Mouse (Mus musculus): ENCODE results near the gene Loxl1. TPM values are rescaled to one million over a fixed set of nuclear protein-coding genes. Genes with fewer than 3 reads are reported as not detected.

Gene Loxl1
- total and polyA plus RNA-seq, 3 experiments = not detected

DNA sequence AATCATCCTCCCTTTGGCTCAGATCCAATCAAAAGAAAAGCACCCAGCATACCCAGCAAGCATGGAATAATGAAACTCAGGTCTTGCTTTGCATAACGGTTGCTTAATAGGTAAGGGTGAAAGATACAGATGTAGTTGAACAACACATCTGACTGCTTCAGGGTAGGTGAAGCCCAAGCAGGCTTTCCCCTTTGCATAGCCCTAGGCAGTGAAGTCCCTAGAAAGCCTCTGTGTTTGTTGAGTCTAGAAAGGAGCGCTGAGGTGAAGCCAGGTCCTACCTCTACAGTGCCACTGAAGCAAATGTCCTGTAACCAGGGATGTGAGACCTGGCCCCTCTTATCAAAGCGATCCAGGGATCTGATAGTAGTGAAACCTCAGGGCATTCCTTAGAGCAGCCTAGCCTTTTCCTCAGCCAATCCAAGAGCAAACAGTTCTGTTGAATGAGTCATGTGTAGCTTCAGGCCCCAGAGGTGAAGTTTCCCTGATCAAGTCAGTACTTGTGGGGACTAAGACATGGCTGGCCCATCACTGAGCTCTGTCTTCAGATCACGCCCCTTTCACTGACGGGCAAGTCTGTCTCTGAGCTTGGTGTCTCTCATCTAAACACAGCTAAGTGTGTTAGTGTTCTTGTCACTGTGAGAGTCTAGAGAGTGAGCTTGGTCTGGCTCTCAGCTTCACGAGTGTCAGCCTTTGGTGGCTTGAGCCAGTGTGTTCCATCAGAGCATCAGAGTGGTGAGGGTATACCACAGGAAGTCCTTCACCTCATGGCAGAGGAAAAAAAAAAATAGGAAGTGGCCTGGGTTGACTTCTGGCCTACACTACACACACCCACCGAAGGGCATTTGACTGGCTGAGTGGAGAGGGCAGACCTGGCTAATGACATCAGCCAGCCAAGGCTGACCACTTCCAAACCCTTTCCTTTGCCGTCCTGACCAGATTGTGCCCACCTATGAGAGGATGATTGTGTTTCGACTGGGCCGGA, 57.0 kb downstream of the Loxl1 start (continued):
- TF ChIP-seq MEF2A (IDR thresholded peaks at IDR 0.05; ENCODE audit: borderline replicate concordance, low read depth, low read length) (no peak), BHLHE40 (IDR thresholded peaks at IDR 0.05; ENCODE audit: low read depth, low read length) (no peak), RAD21 (IDR thresholded peaks at IDR 0.05; ENCODE audit: low read depth, low read length) (no peak), IRF4 (IDR thresholded peaks at IDR 0.05; ENCODE audit: low read depth, low read length) (peak; percentile 12; the same call in 1 of the 2 replicates), TBP (conservative IDR thresholded peaks at IDR 0.05; ENCODE audit: low read depth, low read length) (peak; percentile 67), E2F4 (IDR thresholded peaks at IDR 0.05; ENCODE audit: insufficient replicate concordance, low read depth, low read length) (no peak), USF2 (conservative IDR thresholded peaks at IDR 0.05; ENCODE audit: low read depth, low read length) (no peak), ZC3H11A (IDR thresholded peaks at IDR 0.05; ENCODE audit: low read depth, low read length) (no peak), MAFK (IDR thresholded peaks at IDR 0.05; ENCODE audit: insufficient replicate concordance, low read length) (no peak)

DNA sequence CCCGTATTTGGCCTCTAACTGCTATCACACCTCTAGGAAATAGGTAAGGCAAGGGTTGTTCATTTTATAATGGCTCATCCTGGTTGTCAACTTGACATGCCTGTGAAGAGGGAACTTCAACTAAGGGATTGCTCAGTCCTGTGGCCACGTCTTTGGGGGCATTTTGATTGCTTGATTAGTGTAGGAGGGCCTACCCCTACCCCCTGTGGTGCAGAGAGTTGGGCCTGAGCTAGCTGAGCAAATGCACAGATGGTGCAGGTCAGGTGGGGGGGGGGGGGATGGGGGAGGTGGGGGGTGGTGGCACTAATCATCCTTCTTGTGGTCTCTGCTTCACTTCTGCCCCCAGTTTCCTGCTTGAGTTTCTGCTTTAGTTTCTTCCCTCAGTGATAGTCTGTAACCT, 57.9 kb downstream of the Loxl1 start:
- peak overlapping the region; percentile 39 to 82 (median 42) for H3K4me3 ChIP-seq (replicated peaks in 1 of 3; ENCODE audit: low read depth in 2 of 3, low read length in 2 of 3, poor library complexity in 1 of 3)
- no peak for DNase-seq (ENCODE audit: extremely low read depth)
- H3K9me3 ChIP-seq (replicated peaks; ENCODE audit: low read length) = no peaks in the 10 kb centered on the region
- no peak for TF ChIP-seq E2F4 (IDR thresholded peaks at IDR 0.05; ENCODE audit: insufficient replicate concordance, low read depth, low read length)
- no peak for TF ChIP-seq GABPA (IDR thresholded peaks at IDR 0.05; ENCODE audit: insufficient replicate concordance, low read depth, low read length)
- TF ChIP-seq RAD21 (IDR thresholded peaks at IDR 0.05; ENCODE audit: low read depth, low read length) = no peak
- TF ChIP-seq MAFK (IDR thresholded peaks at IDR 0.05; ENCODE audit: insufficient replicate concordance, low read length) = no peak
- no peak for TF ChIP-seq HCFC1 (IDR thresholded peaks at IDR 0.05; ENCODE audit: low read depth, low read length)
- TF ChIP-seq MYC (IDR thresholded peaks at IDR 0.05; ENCODE audit: low read depth, low read length) = no peak
- TF ChIP-seq MAX (IDR thresholded peaks at IDR 0.05; ENCODE audit: low read length) = no peak
- TF ChIP-seq TBP (conservative IDR thresholded peaks at IDR 0.05; ENCODE audit: low read depth, low read length) = 0 out of 2 replicates have a peak, but pooled peaks have one; percentile 15
- TF ChIP-seq SMC3 (IDR thresholded peaks at IDR 0.05; ENCODE audit: low read depth, low read length) = no peak
- 0 out of 2 replicates have a peak, but pooled peaks have one; percentile 43 for TF ChIP-seq CHD2 (IDR thresholded peaks at IDR 0.05; ENCODE audit: low read length)
- TF ChIP-seq MAZ (IDR thresholded peaks at IDR 0.05; ENCODE audit: low read depth, low read length) = no peak
- TF ChIP-seq ZC3H11A (IDR thresholded peaks at IDR 0.05; ENCODE audit: low read depth, low read length) = no peak
- H3K27ac ChIP-seq (ENCODE audit: insufficient read depth, low read depth) = peak overlapping the region; percentile 98
- H3K27me3 ChIP-seq (replicated peaks) = no peaks in the 10 kb centered on the region
- H3K36me3 ChIP-seq (replicated peaks in 1 of 2; ENCODE audit: control insufficient read depth in 1 of 2, insufficient read depth in 1 of 2, low read length in 1 of 2) = peaks cover 5 to 21% of the 10 kb centered on the region in 2 experiments
- H3K9ac ChIP-seq (ENCODE audit: insufficient read depth, low read depth) = peak overlapping the region; percentile 63
- H3K4me1 ChIP-seq (ENCODE audit: control insufficient read depth in 1 of 2, insufficient read depth in 2 of 2) = peaks cover 17 to 72% of the 10 kb centered on the region in 2 experiments
- peaks cover 17% of the 10 kb centered on the region for H3K79me2 ChIP-seq (replicated peaks; ENCODE audit: control insufficient read depth, extremely low read depth, insufficient read depth, poor library complexity, severe bottlenecking)
- H3K4me2 ChIP-seq (ENCODE audit: insufficient read depth, low read depth, poor library complexity, severe bottlenecking) = peak overlapping the region; percentile 95
- in situ Hi-C loops (cut with MboI; ENCODE audit: low pct_ligation_motif_present, low pct_unique_long_range_greater_than_20kb, low sequenced_read_pairs) = loop anchor here (25.0 kb wide), 1 partner anchor 443 kb away; no protein-coding TSS in a partner anchor
- dilution Hi-C loops (cut with MboI; ENCODE audit: extremely low pct_ligation_motif_present, extremely low pct_unique_long_range_greater_than_20kb, low sequenced_read_pairs) = no loop called here

Measured in CH12.LX (cell line).